Mouse (Mus musculus): ENCODE results near the gene Fam189a1.

The Fam189a1 gene

DNA sequence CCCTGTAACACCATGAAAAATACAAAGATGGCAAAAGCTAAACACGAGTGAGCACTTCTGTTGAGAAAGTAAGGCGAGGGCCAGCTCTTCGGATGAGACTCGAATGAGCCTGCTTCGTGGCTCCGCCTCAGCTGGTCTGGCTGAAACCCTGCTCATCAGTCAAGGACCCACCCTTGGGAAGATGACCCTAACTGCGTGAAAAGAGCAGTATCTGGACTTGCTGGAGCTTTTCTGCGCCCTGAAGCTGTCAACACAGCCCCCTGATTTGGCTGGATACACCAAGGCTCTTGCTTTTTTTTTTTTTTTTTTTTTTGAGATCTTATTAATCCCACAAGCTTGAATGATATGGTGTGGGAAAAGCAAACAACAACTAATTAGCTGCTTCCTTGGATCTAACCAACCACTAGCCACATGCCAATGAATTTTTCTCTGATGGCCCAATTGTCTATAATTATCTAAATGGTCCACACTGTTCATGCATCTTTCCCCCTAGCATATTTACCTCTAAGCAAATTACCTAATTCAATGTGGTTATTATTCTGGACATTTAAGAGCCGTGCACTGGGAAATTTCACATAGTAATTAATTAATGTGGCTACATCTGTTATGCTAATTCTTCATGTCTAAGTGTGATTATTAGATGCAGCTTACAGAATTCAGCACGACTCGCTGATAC, 272.0 kb downstream of the Fam189a1 start:
- in situ Hi-C loops (cut with MboI, MseI) = no loop called here

DNA sequence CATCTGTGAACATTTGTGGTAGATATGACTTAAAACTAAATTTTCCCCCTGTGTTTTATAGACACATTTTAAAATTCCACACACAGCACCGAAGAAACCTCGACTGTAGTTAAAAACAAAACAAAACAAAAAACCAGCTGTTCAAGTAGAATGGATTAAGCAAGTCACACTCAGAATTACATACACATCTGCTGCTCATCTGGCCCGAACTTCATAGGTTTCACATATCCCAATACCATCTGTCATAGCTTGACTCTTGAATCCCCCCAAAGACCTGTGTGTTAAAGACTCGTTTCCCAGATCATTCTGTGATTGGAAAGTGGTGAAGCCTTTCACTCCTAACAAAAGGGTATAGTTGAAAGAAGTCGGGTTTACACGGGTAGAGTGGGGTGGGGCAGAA, 274.1 kb downstream of the Fam189a1 start:
- in situ Hi-C loops (cut with MboI, MseI) = no loop called here

DNA sequence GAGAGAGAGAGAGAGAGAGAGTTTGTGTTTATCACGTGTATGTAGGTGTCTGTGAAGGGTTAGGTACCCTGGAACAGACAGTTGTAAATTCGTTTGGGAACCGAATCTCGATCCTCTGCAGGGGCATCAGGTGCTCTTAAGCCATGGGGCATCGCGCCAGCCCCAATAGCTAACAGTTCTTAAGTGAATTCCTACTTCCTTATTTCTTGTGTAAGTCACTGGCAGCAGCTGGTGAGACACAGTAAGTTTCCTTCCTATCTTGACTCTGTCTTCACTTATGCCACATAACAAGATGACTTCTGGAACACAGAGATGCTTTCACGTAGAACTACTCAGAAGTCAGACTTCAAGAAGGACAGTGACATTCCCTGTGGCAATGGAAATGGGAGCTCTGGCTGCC, 275.0 kb downstream of the Fam189a1 start:
- in situ Hi-C loops (cut with MboI, MseI) = no loop called here

DNA sequence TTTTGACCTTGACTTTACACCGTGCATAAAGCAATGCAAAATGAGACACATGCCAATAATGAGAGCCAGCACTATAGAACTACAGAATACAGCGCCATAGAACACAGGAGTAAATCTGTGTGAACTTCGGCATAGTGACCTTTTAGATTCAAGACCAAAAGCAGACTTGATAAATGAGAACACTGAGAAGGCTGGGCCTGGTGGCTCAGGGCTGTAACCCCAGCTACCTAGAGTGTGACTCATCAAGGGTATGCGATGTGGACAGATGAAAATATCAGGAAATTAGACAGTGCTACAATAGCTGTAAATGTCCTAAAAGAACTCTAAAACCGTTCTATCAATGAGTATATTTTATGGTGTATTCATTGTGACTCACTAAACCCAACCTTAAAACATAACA, 276.0 kb downstream of the Fam189a1 start:
- in situ Hi-C loops (cut with MboI, MseI) = no loop called here

DNA sequence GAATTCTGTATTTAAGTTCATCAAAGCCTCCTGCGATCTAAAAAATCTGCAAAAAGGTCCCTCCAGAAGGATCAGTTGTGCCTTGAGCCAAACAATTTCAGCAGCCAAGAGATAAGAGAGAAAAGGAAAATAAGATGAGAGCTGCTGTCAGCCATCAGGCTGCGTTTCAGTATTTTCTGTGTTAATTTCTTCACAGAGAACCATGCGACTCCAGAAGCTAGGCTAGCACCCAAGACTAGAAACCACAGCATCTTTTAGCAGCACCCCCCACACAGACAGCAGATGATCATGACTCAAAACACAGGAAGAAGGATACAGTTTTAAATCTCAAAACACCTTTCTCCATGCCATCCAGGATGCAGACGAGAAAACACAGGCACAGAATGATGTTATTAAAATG, 281.4 kb downstream of the Fam189a1 start:
- in situ Hi-C loops (cut with MboI, MseI) = loop anchor here (10.0 kb wide), 1 partner anchor 1120 kb away; no protein-coding TSS in a partner anchor

DNA sequence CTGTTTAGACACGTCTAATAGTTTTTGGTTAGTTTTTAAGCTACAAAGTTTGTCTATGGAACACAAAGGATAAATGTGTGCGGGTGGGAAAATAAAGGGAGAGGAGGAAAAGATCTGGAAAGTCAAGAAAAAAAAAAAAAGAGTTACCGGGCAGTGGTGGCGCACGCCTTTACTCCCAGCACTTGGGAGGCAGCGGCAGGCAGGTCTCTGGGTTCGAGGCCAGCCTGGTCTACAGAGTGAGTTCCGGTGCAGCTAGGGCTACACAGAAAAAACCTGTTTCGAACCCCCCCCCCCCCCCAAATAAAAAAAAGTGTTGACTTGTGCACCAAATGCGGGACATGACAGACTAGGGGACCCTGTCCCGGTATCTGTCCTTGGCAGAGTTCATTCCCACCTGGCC, 283.1 kb downstream of the Fam189a1 start:
- in situ Hi-C loops (cut with MboI, MseI) = loop anchor here (10.0 kb wide), 1 partner anchor 1118 kb away; no protein-coding TSS in a partner anchor

DNA sequence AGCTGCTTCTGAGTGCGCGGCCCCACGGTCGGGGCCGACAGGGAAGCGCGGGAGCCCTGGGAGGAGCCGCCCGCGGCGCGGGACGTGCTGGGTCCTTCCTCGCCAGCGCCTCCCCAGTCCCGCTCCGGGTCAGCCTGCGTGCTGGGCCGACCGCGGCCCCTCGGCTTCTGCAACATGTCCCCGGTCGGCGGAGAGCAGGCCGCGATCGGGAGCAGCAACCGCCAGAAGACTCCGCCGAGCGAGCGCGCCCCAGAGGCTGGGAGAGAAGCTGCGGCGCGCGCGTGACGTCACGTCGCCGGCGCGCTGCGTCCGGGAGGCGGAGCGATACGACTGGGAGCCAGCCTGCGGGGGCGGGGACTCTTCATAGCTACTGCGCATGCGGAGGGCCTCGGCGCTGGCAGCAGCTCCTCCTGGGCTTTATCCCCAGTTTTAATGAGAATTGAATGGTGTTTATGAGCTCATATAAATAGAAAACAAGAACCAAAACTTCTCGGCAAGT, 283.6 kb downstream of the Fam189a1 start, which contains the start of gene Nsmce3:
Gene Nsmce3 (minus strand): TSS at position 255 of the 499 bp plus-strand sequence.
- in situ Hi-C loops (cut with MboI, MseI) = loop anchor here (10.0 kb wide), 1 partner anchor 1118 kb away; no protein-coding TSS in a partner anchor

DNA sequence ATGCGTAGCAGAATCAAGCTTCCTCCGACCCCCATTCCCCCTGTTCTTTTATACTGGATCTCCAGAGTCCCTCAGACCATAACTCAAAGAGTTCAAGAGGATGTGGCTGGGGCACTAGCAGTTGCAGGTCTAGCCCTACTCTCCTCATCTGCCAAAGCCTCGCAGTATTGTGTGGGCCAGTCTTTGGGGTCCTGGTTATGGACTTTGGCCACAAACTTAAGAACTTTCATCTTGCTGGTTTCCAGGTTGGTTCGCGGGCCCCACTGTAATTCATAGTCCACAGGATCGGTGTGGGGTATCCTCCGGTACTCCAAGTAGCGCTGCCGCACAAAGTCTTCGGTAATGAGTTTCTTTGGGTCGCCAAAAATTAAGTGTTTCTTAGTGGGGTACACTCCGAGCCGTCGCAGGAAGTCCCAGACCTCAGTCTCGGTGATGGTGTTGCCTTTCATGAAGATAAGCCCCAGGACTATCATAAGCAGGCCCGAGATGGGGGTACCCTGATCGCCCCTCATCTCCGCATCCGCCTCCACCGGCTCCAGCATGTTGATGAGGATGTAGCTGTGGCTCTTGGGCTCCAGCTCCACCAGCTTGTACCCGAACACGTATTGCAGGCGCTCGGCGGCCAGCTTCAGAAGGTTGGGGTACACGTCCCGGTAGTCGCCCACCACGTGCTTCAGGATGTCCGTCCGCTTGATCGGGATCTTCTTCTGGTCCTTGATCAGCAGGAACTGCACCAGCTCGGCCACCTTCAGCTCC, 284.2 kb downstream of the Fam189a1 start:
- in situ Hi-C loops (cut with MboI, MseI) = loop anchor here (10.0 kb wide), 1 partner anchor 1117 kb away; no protein-coding TSS in a partner anchor

DNA sequence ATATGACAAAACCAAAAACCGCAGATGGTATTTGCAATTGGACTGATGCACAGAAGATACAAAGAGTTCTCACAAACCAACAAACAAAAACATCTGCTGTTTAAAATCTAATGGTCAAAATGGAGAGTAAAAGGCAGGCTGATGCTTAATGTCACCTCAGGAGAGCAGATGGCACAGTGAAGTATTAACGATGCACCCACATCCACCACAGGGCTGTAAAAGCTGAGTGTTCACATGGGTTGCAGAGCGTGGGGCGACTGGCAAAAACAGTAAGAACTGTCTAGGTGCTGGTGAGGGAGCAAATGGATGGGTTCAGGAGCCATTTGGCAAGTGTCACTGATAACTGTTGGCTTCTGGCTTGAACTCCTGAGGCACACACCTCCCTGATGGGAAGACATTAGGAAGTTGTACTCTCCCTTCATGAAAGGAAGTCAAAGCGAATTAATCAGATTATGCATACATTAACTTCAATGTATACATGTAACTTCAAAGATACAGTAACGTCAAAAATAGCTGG, 286.8 kb downstream of the Fam189a1 start:
- in situ Hi-C loops (cut with MboI, MseI) = loop anchor here (10.0 kb wide), 1 partner anchor 1115 kb away; no protein-coding TSS in a partner anchor

DNA sequence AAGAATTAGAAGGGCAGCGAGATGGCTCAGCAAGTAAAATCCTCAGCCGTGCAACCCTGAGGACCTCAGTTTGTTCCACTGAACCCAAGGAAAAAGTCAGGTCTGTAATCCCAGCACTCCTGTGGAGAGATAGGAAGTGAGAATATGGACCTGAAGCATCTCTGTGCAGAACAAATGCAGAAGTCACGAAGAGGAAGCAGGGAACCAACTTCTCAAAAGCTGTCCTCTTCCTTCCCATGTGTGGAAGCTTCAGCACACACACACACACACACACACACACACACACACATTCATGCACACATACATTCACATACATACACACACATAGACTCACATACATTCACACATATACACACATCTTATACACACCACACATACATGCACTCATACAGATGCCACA, 292.8 kb downstream of the Fam189a1 start:
- in situ Hi-C loops (cut with MboI, MseI) = no loop called here

DNA sequence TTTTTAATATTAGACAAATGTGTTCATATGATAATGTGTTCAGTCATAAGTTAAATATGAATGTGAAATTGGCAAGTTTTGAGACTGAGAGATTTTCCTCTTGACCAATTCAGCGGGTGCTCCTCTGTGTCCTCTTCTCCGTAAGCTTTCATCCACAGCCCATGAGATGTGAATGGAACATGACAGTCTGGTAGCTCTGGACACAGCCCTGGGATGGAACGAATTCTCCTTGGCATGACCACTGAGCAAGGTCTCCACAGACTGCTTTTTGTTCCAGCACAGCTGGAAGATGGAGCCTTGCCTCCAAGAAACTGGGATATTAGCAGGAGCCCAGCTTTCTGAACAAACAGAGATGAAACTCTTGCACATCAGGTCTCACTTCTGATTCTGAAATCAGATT, 293.4 kb downstream of the Fam189a1 start:
- in situ Hi-C loops (cut with MboI, MseI) = no loop called here

DNA sequence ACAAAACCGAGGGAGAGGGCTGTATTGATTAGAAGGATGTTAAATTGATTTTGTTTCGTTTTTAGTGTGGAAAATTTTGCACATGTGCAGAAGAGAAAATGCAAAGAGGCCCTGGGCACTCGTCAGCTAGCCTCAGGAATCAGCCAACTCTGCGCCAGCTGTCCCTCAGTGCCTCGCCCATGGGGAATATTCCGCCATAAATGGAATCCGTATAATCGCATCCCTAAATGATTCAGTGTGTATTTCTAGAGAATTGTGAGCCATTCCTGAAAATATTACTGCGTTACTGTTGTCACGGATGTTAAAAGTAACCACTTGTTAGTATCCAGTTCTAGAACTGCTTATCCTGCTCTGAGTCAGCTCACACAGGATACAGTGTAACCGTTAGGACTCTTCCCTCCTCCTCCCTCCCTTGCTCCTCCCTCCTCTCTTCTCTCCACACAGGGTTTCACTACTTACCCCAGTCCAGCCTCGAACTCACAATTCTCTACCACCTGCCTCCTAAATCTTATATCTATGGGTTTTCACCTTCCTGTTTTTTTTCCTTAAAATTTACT, 299.8 kb downstream of the Fam189a1 start:
- in situ Hi-C loops (cut with MboI, MseI) = no loop called here

DNA sequence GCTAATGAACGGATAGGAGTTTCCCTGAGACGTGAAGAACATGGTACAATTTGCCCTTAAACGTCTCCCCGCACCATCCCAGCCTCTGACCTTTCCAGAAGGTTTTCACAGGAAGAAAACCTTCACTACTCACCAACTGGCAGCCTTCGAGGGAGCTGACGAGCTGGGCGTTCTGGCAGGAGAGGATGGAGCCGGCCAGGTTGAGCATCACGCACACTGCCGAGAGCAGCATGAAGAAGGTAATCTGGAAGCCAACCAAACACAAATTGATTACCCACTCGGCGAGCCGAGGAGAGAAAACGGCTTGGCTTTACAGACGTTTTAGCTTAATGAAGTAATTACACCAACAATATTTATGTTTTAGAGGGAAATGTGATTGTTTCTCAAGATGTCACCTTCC, 300.4 kb downstream of the Fam189a1 start:
- in situ Hi-C loops (cut with MboI, MseI) = no loop called here

DNA sequence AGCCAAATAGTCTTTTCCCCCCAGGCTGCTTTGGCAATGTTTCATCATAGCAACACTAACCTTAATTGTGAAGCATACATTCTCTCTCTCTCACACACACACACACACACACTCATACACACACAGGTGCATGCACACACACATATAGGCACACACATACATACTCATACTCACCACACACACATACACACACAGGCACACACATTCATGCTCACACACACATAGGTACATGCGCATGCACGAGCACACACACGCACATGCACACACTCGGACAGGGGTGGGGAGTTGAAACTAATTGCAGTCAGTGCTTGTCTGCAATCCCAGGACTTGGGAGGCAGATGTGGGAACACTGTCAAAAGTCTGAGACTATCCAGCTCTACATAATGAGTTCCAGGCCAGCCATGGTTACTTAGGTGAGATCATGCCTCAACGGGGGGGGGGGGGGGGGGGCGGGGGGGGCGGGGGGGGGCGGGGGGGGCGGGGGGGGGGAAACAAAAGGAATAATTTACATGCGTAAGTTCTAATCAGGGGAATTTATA, 300.9 kb downstream of the Fam189a1 start:
- in situ Hi-C loops (cut with MboI, MseI) = no loop called here

DNA sequence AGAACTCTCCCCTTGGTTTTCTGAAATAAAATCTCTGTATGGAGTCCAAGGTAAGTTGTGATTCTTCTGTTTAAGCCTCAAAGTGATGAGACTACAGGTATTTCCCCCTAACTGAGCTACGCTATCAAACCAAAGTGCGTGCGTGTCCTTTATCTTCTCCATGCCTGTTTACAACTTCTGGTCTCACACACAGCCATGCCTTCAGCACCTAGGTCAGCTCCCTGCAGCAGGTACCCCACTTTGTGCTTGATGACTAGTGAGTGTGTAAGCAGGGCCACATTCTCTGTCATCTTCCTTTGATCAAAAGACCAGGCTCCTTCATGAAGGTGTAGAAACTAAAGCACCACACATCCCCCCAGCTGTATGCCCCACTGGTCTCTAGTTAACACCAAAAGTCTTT, 305.6 kb downstream of the Fam189a1 start:
- in situ Hi-C loops (cut with MboI, MseI) = no loop called here

DNA sequence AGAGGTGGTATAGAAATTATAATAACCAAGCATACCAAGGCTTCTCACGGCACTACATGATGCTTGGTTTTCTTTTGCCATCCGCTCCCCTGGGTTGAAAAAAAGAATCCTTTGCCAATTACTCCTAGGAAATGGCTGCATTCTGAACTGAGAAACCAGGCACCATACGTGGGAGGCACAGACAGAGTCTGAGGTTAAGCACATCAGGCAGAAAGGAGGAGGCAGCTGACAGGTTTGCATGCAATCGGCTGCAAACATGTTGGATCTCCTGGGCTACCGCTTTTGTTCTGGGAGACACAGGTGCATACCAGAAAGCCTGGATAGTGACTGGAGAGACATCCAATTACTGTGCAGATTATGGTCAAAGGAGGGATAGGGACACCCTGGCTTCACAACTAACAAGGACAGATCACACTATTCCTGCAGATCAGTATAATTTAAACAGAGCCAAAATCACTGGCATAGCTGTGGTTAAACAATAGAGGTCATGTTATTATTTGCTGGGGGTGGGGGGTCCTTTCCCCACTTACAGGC, 308.9 kb downstream of the Fam189a1 start:
- in situ Hi-C loops (cut with MboI, MseI) = no loop called here

DNA sequence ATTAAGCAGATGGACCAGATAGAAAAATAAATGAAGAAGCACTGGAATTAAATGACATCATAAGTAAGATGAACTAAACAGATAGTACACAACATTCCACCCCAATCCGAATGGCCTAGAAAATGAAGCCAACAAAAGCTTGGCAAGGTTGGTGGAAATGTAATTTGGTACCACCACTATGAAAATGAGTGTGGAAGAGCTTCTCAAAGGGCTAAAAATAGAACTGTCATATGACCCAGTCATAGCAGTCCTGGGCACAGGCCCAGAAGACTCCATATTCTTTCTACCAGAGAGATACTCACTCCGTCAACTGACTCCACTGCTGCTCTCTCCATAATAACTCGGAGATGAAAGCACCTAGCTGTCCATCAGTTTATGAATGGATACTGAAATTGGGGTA, 310.3 kb downstream of the Fam189a1 start:
- in situ Hi-C loops (cut with MboI, MseI) = no loop called here

DNA sequence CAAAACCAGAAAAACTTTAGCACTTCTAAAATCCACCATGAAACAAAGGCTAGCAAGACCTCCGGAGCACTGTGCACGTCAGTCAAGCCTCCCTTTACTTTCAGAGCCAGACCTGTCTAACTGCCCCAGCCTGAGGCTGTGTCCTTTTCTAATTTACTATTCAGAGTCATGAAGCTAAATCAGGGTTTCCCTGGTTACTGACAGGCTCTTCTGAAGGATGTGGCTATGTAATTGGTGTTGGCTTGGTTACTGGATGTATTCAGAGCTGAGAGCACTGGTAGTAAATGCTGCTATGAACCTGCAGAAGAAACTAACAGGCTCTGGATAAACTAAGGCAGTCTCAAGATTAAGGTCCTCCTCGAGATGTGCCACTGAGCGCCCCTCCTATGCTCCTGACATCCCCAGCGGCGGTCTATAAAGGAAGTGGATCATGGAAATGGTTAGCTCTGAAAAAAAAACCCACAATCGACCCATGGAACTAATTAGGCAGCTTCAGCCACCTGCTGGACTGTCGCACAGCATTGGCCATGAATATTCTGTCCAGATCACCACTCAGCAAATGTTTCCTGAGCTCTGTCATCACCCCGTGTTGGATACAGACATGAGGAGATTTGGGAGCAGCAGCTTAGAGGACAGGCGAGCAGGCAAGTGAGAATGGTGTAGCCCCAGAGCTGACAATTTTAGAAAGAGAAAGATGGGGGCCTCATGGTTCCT, 315.3 kb downstream of the Fam189a1 start:
- in situ Hi-C loops (cut with MboI, MseI) = no loop called here

DNA sequence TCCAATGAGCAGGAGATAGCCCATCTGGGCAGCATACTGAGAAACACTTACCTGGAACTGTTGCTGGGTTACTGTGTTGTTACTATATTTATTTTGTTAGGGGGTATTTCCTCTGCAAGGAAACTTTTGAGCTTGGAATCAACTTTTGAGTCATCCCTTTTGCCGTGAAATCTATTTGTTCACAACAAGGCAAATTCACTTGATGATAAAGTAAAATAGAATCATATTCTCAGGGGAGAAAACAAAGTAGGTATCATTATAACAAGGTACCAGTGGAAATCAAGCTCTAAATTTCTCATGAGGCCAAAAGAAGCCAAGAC, 315.8 kb downstream of the Fam189a1 start:
- in situ Hi-C loops (cut with MboI, MseI) = no loop called here

DNA sequence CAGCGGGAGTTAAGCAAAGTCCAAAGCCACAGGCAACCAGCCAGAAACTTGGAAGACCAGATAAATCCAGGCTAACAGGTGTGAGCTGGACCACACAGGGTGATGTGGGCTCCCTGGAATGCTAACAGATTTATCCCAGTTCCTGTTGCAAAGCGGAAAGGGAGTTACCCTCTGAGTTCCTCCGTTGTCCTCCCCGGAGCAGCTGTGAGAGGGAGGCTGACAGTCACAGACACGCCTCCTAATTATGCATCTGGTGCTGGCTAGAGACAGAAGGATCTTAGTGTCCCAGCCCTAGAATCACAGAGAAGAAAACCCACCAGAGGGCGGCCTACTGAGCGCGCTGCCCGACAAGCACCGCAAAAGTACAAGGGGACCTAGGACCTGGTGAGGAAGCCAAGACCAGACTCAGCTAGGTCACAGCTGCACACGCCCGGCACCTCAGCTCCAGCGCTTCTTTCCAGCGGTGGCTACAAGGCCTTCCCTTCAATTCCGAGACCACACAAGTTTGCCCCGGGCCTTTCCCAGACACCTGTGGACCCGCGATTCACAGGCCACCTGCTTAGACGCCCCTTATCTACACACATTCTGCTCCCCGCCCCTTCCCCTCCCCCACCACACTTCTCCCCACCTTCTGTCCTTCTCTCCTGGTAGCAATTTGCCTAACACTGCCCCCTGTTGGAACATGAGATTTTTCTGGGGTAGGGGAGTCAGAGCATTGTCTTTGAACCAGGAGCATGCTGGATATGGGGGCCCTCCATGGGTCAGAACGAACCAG, 316.4 kb downstream of the Fam189a1 start:
- in situ Hi-C loops (cut with MboI, MseI) = no loop called here

All from T-helper 1 cell (primary cell).